In the genomic region with DNA sequence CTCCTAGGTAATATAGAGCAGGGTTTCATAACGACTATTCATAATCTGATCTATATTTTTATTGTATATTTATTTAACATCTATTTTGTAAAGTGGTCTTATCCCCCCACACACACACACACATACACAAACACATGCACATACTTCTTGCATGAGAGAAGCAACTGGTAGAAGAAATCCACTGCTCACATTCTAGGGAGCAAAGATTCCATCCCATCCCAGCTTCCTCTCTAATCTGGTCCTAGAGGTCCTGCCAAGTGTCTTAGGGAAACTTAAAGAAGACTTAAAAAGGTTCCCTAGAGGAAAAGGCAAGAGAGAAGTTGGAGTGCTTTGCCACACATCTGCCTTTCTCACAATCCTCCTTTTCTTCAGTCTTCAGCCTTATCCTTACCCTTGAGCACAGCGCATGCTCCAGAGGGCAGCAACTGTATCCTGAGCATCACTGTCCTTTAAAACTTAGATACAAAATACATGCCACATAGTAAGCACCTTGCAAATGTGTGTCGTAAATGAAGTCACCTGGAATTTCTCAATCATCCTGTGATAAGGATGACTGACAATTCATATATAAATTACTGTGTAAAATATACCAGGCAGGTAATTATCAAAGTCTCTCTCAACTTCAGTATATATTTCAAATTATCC, we compare ENCODE assay signal across 17 mouse cellular contexts.
"Had no signal": no experiment of that assay in that cellular context is flagged by ENCODE, and none has a peak within 500 bp of the region (broad histone marks: within the 10 kb centered on the region; RNA-seq: fewer than 3 reads in every experiment).

No protein-coding gene starts in this region.

- H3K36me3 ChIP-seq: limb, embryonic 10.5 days; limb, embryonic 13.5 days; liver, embryonic 12.5 days; liver, embryonic 15.5 days; midbrain, embryonic 12.5 days; neural tube, embryonic 13.5 days had no signal

- ATAC-seq: liver, embryonic 12.5 days; lung, postnatal 0 days; midbrain, embryonic 16.5 days had no signal

- H3K27me3 ChIP-seq: limb, embryonic 13.5 days; liver, embryonic 12.5 days; liver, embryonic 15.5 days; midbrain, embryonic 12.5 days; neural tube, embryonic 13.5 days had no signal

- H3K27ac ChIP-seq: limb, embryonic 10.5 days; limb, embryonic 13.5 days; liver, embryonic 12.5 days; liver, embryonic 15.5 days; macrophage; midbrain, embryonic 12.5 days; neural tube, embryonic 13.5 days had no signal

- H3K9me3 ChIP-seq: limb, embryonic 10.5 days; limb, embryonic 13.5 days; liver, embryonic 12.5 days; liver, embryonic 15.5 days; midbrain, embryonic 12.5 days; neural tube, embryonic 13.5 days had no signal

- H3K9ac ChIP-seq: limb, embryonic 13.5 days; liver, embryonic 12.5 days; liver, embryonic 15.5 days; midbrain, embryonic 12.5 days; neural tube, embryonic 13.5 days had no signal

- H3K4me3 ChIP-seq: limb, embryonic 10.5 days; limb, embryonic 13.5 days; liver, embryonic 12.5 days; liver, embryonic 15.5 days; midbrain, embryonic 12.5 days; myocyte; neural tube, embryonic 13.5 days had no signal

- DNase-seq: kidney, adult 2 months; kidney, postnatal 10 days; kidney, postnatal 4 days; liver; lung, adult 18-20 months; thymus, adult 18-20 months; thymus, postnatal 36 days had no signal

- H3K4me2 ChIP-seq: limb, embryonic 13.5 days; liver, embryonic 12.5 days; liver, embryonic 15.5 days; midbrain, embryonic 12.5 days; neural tube, embryonic 13.5 days had no signal

- H3K4me1 ChIP-seq: limb, embryonic 13.5 days; liver, embryonic 12.5 days; liver, embryonic 15.5 days; midbrain, embryonic 12.5 days; neural tube, embryonic 13.5 days had no signal
